Mouse (Mus musculus): Measurements from ENCODE around the gene Tbc1d10b.
"Not testable (repeated sequence)": the region's sequence is repeated elsewhere in the genome, so short reads cannot be mapped to it uniquely, and the experiment has no call there.

The Tbc1d10b gene

GRCm38 (mm10) chr7:127207374-127208294 lies 634 bp downstream of the Tbc1d10b start:
- no peak for DNase-seq (ENCODE audit: low read depth in 1 of 2, low spot score in 2 of 2)

DNA sequence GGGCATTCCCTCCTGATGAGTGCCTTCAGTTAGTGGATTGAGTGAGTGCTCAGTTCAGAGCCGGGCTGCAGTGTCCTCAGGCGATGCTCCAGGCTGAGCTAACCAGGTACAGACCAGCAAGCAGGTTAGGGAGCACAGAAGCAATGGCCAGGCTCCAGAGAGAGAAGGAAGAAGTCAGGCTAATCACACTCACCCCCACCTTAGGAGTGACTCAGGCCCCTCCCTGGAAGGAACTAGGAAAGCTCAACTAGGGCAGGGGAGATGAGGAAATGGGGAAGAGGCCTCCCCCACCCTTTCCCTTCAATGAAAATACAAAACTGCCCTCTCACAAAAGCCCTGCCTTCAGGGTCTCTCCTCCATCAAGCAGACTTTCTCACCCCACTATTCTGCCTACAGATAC lies 1.7 kb downstream of the Tbc1d10b start:
- no peak for DNase-seq (ENCODE audit: low read depth in 1 of 2, low spot score in 2 of 2)

DNA sequence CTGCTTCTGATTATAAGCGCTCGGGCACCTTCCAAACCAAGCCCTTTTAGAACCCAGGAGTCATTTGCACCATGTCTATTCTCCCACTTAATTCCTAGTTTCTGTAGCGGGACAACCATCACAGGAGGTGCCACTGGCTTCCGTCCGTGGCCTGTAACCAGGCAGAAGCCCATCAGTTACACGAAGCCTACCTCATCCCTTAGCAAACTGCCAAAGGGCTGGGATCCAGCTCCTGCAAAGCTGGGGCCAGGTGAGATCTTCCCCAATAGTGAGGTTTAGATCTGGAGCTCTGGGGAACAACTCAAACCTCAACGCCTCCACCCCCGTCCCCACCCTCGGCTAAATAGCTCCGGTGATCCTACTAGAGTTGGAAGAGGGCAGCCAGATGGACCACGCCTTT lies 11.8 kb downstream of the Tbc1d10b start:
- DNase-seq (ENCODE audit: low read depth in 1 of 2, low spot score in 2 of 2): no peak

DNA sequence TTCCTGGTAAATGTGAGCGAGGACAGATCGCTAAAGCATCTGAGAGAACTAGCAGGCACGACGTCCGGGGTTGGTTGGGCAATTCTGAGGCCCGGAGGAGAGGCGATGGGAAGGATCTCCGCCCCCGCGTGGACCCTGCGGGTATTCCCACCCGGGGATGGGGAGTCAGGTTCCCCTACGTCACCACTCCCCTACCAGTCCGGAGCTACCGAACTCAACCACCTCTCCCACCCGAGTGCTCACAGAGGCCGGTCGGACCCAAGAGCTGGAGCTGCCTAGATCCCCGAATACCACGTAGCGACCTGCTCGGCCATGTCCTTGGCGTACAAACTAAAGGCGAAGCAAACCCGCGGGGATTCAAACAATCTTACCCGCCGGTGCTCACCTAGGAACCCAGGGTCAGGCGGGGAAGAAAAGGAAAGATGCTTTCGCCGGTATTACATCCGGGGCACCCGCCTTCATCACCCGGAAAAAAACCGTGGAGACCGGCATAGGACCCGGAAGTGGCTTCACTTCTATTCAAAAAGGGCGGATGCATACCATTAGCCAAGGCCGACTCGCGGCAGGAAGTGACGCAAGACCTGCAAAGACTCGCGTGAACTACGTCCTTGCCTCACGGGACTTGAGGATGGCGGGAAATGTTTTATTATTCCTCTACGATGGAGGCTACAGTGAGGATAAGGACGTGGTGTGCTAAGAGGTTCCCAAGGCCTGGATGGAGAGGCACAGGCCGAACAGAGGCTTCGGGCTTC lies 12.5 kb downstream of the Tbc1d10b start, which contains the start of gene Cd2bp2:
Gene Cd2bp2 (minus strand): TSS at position 507 of the 752 bp plus-strand sequence.
- DNase-seq (ENCODE audit: low read depth in 1 of 2, low spot score in 2 of 2): peak; percentile 90 to 91

- no peak for DNase-seq (ENCODE audit: low read depth in 1 of 2, low spot score in 2 of 2)
Measured at GRCm38 (mm10) chr7:127194633-127195029, 13.6 kb downstream of the Tbc1d10b start.

DNA sequence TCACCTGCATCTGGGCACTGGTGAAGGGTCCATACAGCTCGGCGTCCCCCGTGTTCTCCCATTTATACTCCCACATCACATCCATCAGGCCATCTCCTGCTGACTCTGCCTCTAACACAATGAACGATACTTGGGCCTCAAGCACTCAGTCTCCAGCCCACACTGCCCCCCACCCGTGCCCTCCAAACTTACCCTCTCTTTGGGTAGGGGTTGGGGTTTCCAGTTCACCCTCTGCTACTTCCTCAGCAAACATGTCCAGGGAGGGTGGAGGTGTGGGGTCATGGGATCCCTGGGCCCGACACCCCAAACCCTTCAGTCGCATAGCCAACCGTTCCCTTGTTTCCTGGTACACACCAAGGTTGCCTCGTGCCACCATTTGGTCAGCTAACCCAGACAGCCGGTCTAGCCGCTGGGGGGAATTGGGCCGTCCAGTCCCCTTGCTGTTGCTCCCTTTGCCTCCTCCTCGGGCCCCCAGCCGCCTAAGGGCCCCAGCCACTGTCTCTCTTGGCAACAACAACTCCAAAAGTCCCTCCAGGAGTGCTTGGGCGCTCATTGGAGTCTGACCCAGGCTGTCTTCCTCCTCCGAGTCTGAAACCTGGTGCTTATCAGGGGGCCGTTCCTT lies 14.1 kb downstream of the Tbc1d10b start:
- no peak for DNase-seq (ENCODE audit: low read depth in 1 of 2, low spot score in 2 of 2)

DNA sequence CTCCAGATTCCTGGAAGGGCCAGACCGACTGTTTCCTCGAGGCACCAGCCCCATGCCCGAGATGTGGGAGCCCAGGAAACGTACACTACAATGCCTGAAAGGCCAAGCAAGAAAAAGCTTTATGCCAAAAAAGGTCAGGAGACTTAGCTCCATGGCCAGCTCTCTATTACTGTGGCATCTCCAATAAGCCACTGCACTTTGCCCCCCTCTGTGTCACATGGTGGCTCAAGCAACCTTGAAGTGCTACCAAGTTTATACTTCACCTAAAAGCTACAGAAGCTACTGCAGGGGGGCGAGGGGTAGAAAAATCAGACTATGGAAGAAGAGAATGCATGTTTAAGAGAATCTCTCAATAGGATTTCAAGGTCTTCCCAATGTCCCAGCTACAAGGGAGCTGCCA lies 15.3 kb downstream of the Tbc1d10b start:
- DNase-seq (ENCODE audit: low read depth in 1 of 2, low spot score in 2 of 2): no peak

GRCm38 (mm10) chr7:127190672-127191071 lies 17.6 kb downstream of the Tbc1d10b start:
- no peak for DNase-seq (ENCODE audit: low read depth in 1 of 2, low spot score in 2 of 2)

GRCm38 (mm10) chr7:127188305-127189276 lies 19.7 kb downstream of the Tbc1d10b start:
- DNase-seq (ENCODE audit: low read depth in 1 of 2, low spot score in 2 of 2): no peak

DNA sequence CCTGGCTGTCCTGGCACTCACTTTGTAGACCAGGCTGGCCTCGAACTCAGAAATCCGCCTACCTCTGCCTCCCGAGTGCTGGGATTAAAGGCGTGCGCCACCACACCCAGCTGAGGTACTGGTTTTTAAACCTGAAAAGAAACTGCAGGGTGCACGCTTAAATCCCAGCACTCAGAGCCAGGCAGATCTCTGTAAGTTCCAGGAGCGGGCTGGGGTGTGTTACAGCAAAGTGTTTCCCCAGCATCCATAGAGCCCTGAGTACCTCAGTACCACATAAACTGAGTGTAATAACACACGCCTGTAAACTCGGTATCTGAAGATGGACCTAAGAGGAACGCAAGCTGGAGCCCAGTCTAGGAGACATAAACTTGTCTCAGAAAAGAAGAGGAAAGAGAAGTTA lies 20.9 kb downstream of the Tbc1d10b start:
- DNase-seq (ENCODE audit: low read depth in 1 of 2, low spot score in 2 of 2): no peak

- no peak for DNase-seq (ENCODE audit: low read depth in 1 of 2, low spot score in 2 of 2)
Measured at GRCm38 (mm10) chr7:127185601-127186000, 22.7 kb downstream of the Tbc1d10b start.

- no peak for DNase-seq (ENCODE audit: low read depth in 1 of 2, low spot score in 2 of 2)
Measured at GRCm38 (mm10) chr7:127184720-127185119, 23.5 kb downstream of the Tbc1d10b start.

GRCm38 (mm10) chr7:127183828-127184227 lies 24.4 kb downstream of the Tbc1d10b start:
- DNase-seq (ENCODE audit: low read depth in 1 of 2, low spot score in 2 of 2): no peak

DNA sequence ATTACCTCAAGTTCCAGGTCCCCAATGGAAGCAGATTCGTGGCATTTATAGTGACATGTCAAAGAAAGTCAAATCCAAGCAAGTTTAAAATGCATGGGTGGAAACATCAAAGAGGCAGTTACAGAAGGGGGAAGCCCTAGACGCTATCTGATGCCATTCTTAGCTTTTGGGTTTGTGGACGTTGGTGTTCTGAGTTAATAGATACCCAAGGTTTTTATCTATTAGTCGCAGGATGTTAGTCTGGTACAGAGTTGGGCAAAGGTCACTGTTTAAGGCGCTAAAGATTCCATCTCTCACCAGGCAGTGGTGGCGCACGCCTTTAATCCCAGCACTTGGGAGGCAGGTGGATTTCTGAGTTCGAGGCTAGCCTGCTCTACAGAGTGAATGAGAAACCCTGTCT lies 24.9 kb downstream of the Tbc1d10b start:
- DNase-seq (ENCODE audit: low read depth in 1 of 2, low spot score in 2 of 2): no peak

DNA sequence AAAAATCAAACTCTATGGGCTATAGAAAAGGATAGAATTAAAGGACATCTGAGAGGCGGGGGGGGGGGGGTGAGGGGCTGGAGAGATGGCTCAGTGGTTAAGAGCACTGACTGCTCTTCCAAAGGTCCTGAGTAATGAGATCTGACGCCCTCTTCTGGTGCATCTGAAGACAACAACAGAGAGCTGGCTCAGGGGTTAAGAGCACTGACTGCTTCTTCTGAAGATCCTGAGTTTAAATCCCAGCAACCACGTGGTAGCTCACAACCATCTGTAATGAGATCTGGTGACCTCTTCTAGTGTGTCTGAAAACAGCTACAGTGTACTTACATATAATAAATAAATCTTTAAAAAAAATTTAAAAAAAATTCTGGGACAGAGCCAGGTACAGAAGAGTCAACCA lies 26.5 kb downstream of the Tbc1d10b start:
- DNase-seq (ENCODE audit: low read depth in 1 of 2, low spot score in 2 of 2): not testable (repeated sequence)

- DNase-seq (ENCODE audit: low read depth in 1 of 2, low spot score in 2 of 2): no peak
Measured at GRCm38 (mm10) chr7:127180783-127181182, 27.5 kb downstream of the Tbc1d10b start.

DNA sequence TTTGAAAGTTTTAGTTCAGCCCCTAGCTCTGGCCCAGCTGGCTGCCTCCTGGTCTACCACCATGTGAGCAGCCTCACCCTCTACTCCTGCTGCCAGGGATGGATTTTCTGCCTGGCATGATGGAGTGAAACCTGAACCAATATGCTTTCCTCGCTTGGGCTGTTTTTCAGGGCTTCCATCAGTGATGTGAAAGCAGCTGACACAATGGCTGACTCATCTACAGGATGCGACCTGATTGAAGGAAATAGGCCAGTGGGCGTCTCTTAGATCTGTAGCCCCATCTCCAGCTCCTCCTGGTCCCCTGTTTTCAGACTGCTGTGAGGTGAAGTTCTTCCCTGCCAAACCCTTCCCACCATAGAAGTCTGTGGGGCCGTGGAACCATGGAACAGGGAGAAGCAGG lies 31.3 kb downstream of the Tbc1d10b start:
- DNase-seq (ENCODE audit: low read depth in 1 of 2, low spot score in 2 of 2): no peak

DNA sequence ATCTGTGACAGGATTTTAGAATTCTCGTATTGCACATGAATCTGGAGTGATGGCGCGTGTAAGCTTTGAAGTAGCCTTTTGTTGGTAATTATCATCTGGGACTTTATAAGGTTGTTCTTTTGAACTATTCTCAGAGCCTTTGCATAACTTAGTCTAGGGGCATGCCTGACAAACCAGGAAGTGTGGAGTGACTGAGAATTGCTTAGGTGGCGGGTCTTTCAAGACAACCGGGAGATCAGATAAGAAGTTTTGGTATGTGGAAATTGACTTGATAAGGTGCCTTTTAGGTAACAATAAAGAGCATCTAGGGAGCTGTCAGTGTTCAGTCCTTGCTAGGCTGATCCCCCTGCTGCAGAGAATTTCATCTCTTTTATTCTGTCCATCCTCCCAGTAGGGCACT lies 41.8 kb downstream of the Tbc1d10b start:
- DNase-seq (ENCODE audit: low read depth in 1 of 2, low spot score in 2 of 2): no peak

- DNase-seq (ENCODE audit: low read depth in 1 of 2, low spot score in 2 of 2): no peak
Measured at GRCm38 (mm10) chr7:127165607-127166493, 42.4 kb downstream of the Tbc1d10b start.

DNA sequence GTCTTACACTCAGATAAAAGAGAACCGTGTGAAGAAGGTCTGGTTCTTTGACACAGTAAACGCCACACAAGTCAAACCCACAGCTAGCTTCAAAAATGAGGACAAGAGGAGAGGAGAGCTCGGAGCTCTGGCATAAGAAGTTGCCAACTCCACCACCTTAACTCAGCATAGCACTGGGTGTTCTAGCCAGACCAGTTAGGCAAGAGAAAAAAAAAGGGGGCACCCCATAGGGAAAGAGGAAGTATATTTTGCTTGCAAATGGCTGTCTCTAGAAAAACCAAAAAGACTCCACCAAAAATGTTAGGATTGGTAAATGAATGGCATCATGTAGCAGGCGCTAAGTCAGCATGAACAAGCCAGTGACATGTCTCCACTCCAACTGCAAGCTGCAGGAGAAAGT lies 44.3 kb downstream of the Tbc1d10b start:
- DNase-seq (ENCODE audit: low read depth in 1 of 2, low spot score in 2 of 2): no peak
